Mouse (Mus musculus): ENCODE measurements around the gene Abcg1.

GRCm38 (mm10) chr17:31057891-31058744 is 643 bp downstream of the Abcg1 start:
- TF ChIP-seq TAL1 (IDR thresholded peaks at IDR 0.05; ENCODE audit: low read length) (no peak), GATA1 (IDR thresholded peaks at IDR 0.05; ENCODE audit: low read length) (no peak)

Measured in erythroblast, embryonic 14.5 days (primary cell).